Mouse (Mus musculus) small intestine, adult 2 months (tissue): ENCODE measurements around the gene Pnpla1. TPM values are rescaled to one million over a fixed set of nuclear protein-coding genes. Genes with fewer than 3 reads are reported as not detected.

Experiments
- H3K27ac ChIP-seq: fragments of 200-500 bp; 2 replicates; pipeline ENCODE4 v1.5.1; 2012; ENCODE audit warnings: low read depth, low read length, control low read depth, inconsistent platforms; ENCODE audit not compliant: insufficient read depth
- H3K27me3 ChIP-seq: fragments of 200-500 bp; 2 replicates; pipeline ENCODE4 v1.6.1; 2012; ENCODE audit warnings: mild to moderate bottlenecking, moderate library complexity, low read length, inconsistent platforms; ENCODE audit not compliant: control insufficient read depth, insufficient read depth
- H3K36me3 ChIP-seq: fragments of 200-500 bp; 2 replicates; pipeline ENCODE4 v1.6.1; 2012; ENCODE audit warnings: mild to moderate bottlenecking, low read length, control low read depth, inconsistent platforms; ENCODE audit not compliant: control insufficient read depth, insufficient read depth
- H3K4me1 ChIP-seq: fragments of 200-500 bp; 2 replicates; pipeline ENCODE4 v1.6.1; 2012; ENCODE audit warnings: low read length, inconsistent platforms, mixed read lengths; ENCODE audit not compliant: control insufficient read depth, insufficient read depth, insufficient read length
- H3K4me3 ChIP-seq: fragments of 200-500 bp; 2 replicates; pipeline ENCODE4 v1.5.1; 2012; ENCODE audit warnings: low read depth, mild to moderate bottlenecking, control low read depth, inconsistent platforms, low read length, moderate library complexity
- CTCF ChIP-seq: fragments of 200-500 bp; IDR thresholded peaks from 2 replicates; pipeline ENCODE4 v1.5.1; 2012; ENCODE audit warnings: low read depth, mild to moderate bottlenecking, control low read depth, inconsistent platforms, low read length, moderate library complexity, mixed read lengths; ENCODE audit not compliant: insufficient replicate concordance, insufficient read length; ENCODE audit errors: extremely low read depth
- POLR2A ChIP-seq: fragments of 200-500 bp; IDR thresholded peaks from 2 replicates; pipeline ENCODE4 v1.6.1; 2012; ENCODE audit warnings: low read depth, mild to moderate bottlenecking, control low read depth, inconsistent platforms, low read length, moderate library complexity
- WGBS: fragments of 180-500 bp; shearing (Covaris S2); methylation state at CpG from one replicate; pipeline ENCODE4 v1.1.7; 2018; 5-methylcytosine and 5-hydroxymethylcytosine counted together
- polyA plus RNA-seq: library from polyadenylated mRNA; depleted of rRNA; stranded (reverse); fragments of >200 nt; gene quantifications from 2 replicates; pipeline ENCODE4 v1.2.3, GENCODE M21; 2012

Gene Pnpla1
- polyA plus RNA-seq, 1 experiment: 0.77 TPM

- no peak for TF ChIP-seq CTCF
- Histone ChIP-seq H3K4me1 (peaks cover 10% of the 10 kb centered on the region), H3K27me3 (no peaks in the 10 kb centered on the region), H3K4me3 (no peak overlapping the region), H3K27ac (no peak overlapping the region), H3K36me3 (no peaks in the 10 kb centered on the region)
- WGBS: 19% methylated on average over 7 of the region's 7 CpGs
These were observed 16.6 kb downstream of the Pnpla1 start for GRCm38 (mm10) chr17:28874825-28875224.

- no peak overlapping the region for H3K27ac ChIP-seq
- no peaks in the 10 kb centered on the region for H3K36me3 ChIP-seq
- no peaks in the 10 kb centered on the region for H3K27me3 ChIP-seq
- 33% methylated on average over 8 of the region's 8 CpGs for WGBS
- peaks cover 10% of the 10 kb centered on the region for H3K4me1 ChIP-seq
- no peak overlapping the region for H3K4me3 ChIP-seq
- TF ChIP-seq POLR2A (no peak), CTCF (no peak)
These were observed 17.1 kb downstream of the Pnpla1 start for GRCm38 (mm10) chr17:28875316-28875715.

- peaks cover 10% of the 10 kb centered on the region for H3K4me1 ChIP-seq
- H3K27me3 ChIP-seq: no peaks in the 10 kb centered on the region
- WGBS: 87% methylated on average over 5 of the region's 5 CpGs
- no peaks in the 10 kb centered on the region for H3K36me3 ChIP-seq
- TF ChIP-seq CTCF: no peak
- no peak overlapping the region for H3K4me3 ChIP-seq
- no peak overlapping the region for H3K27ac ChIP-seq
These were observed 18.1 kb downstream of the Pnpla1 start for GRCm38 (mm10) chr17:28876331-28876730.

GRCm38 (mm10) chr17:28876821-28877220 is 18.6 kb downstream of the Pnpla1 start:
- 28% methylated on average over 19 of the region's 19 CpGs for WGBS
- Histone ChIP-seq H3K27me3 (no peaks in the 10 kb centered on the region), H3K4me3 (no peak overlapping the region), H3K36me3 (no peaks in the 10 kb centered on the region), H3K4me1 (peaks cover 9% of the 10 kb centered on the region), H3K27ac (no peak overlapping the region)
- TF ChIP-seq POLR2A (no peak), CTCF (peak; percentile 32)

GRCm38 (mm10) chr17:28879931-28880391 is 21.8 kb downstream of the Pnpla1 start:
- no peaks in the 10 kb centered on the region for H3K27me3 ChIP-seq
- peaks cover 4% of the 10 kb centered on the region for H3K4me1 ChIP-seq
- no peaks in the 10 kb centered on the region for H3K36me3 ChIP-seq
- 8% methylated on average over 18 of the region's 18 CpGs for WGBS
- TF ChIP-seq CTCF (peak; percentile 97), POLR2A (no peak)
- no peak overlapping the region for H3K4me3 ChIP-seq
- H3K27ac ChIP-seq: no peak overlapping the region

- Histone ChIP-seq H3K4me3 (no peak overlapping the region), H3K36me3 (no peaks in the 10 kb centered on the region), H3K4me1 (no peaks in the 10 kb centered on the region; the same call in 1 of the 2 replicates), H3K27ac (no peak overlapping the region), H3K27me3 (no peaks in the 10 kb centered on the region)
- TF ChIP-seq CTCF: no peak
- TF ChIP-seq POLR2A: no peak
- 1% methylated on average over 12 of the region's 12 CpGs for WGBS
These were observed 24.1 kb downstream of the Pnpla1 start for GRCm38 (mm10) chr17:28882316-28882715.

GRCm38 (mm10) chr17:28882810-28883209 is 24.6 kb downstream of the Pnpla1 start:
- 48% methylated on average over 8 of the region's 8 CpGs for WGBS
- H3K27me3 ChIP-seq: no peaks in the 10 kb centered on the region
- TF ChIP-seq CTCF (peak; percentile 5; the same call in 1 of the 2 replicates), POLR2A (no peak)

More at GRCm38 (mm10) chr17:28882810-28883209, 24.6 kb downstream of the Pnpla1 start:
- Histone ChIP-seq H3K4me1 (no peaks in the 10 kb centered on the region; the same call in 1 of the 2 replicates), H3K4me3 (no peak overlapping the region), H3K27ac (no peak overlapping the region), H3K36me3 (no peaks in the 10 kb centered on the region)
